Mouse (Mus musculus) brain, embryonic 18.5 days (tissue): Measurements from ENCODE around the gene Mxra7.
"Not testable (repeated sequence)": the region's sequence is repeated elsewhere in the genome, so short reads cannot be mapped to it uniquely, and the experiment has no call there.

ENCODE experiments used
- DNase-seq: peaks from one replicate; pipeline ENCODE4 v3.0.0-alpha.2; 2012; ENCODE audit warnings: low read depth, low spot score

Gene Mxra7

GRCm38 (mm10) chr11:116847187-116848085, 19.6 kb upstream of the Mxra7 start:
- no peak for DNase-seq

- no peak for DNase-seq
Measured at GRCm38 (mm10) chr11:116846593-116847181, 18.8 kb upstream of the Mxra7 start.

GRCm38 (mm10) chr11:116843261-116844233, 15.7 kb upstream of the Mxra7 start, which contains the start of the genes Mettl23 and Jmjd6:
TSS of gene Mettl23 (plus strand) at chr11:116843278.
TSS of gene Jmjd6 (minus strand) at chr11:116843449.
- DNase-seq, result peak; percentile 94

- DNase-seq, result no peak
Measured at GRCm38 (mm10) chr11:116842531-116843260, 14.8 kb upstream of the Mxra7 start.

- no peak for DNase-seq
Measured at GRCm38 (mm10) chr11:116840748-116841147, 12.9 kb upstream of the Mxra7 start.

GRCm38 (mm10) chr11:116839601-116840000, 11.8 kb upstream of the Mxra7 start:
- no peak for DNase-seq

- DNase-seq, result no peak
Measured at GRCm38 (mm10) chr11:116838936-116839335, 11.1 kb upstream of the Mxra7 start.

GRCm38 (mm10) chr11:116837441-116837840, 9.6 kb upstream of the Mxra7 start:
- DNase-seq, result no peak

- no peak for DNase-seq
Measured at GRCm38 (mm10) chr11:116836283-116836682, 8.4 kb upstream of the Mxra7 start.

GRCm38 (mm10) chr11:116834954-116835353, 7.1 kb upstream of the Mxra7 start:
- no peak for DNase-seq

- no peak for DNase-seq
Measured at GRCm38 (mm10) chr11:116832172-116832685, 4.4 kb upstream of the Mxra7 start.

GRCm38 (mm10) chr11:116826550-116827504, 1.0 kb downstream of the Mxra7 start:
- no peak for DNase-seq

- DNase-seq, result no peak
Measured at GRCm38 (mm10) chr11:116825230-116825629, 2.6 kb downstream of the Mxra7 start.

- not testable (repeated sequence) for DNase-seq
Measured at GRCm38 (mm10) chr11:116823885-116824284, 4.0 kb downstream of the Mxra7 start.

GRCm38 (mm10) chr11:116823255-116823654, 4.6 kb downstream of the Mxra7 start:
- DNase-seq, result no peak

GRCm38 (mm10) chr11:116822626-116823025, 5.2 kb downstream of the Mxra7 start:
- DNase-seq, result no peak

- no peak for DNase-seq
Measured at GRCm38 (mm10) chr11:116822215-116822614, 5.6 kb downstream of the Mxra7 start.

GRCm38 (mm10) chr11:116821057-116821940, 6.5 kb downstream of the Mxra7 start:
- no peak for DNase-seq
